Mouse (Mus musculus) MEL (cell line): ENCODE data around the gene 4930579G24Rik. TPM values are rescaled to one million over a fixed set of nuclear protein-coding genes. Genes with fewer than 3 reads are reported as not detected.
A peak's percentile ranks its signal among the peaks of the same experiment; 100 is the strongest.

Experiments used
- DNase-seq: peaks from one replicate; pipeline ENCODE4 v3.0.0; 2011; ENCODE audit warnings: low read depth, low spot score
- H3K27ac ChIP-seq: 2 replicates; pipeline ENCODE4 v1.5.1; 2012; ENCODE audit warnings: low read depth, mild to moderate bottlenecking, control low read depth, low read length, moderate library complexity; ENCODE audit not compliant: control insufficient read depth
- H3K27me3 ChIP-seq, 2 experiments: fragments of 150-350 bp in 1 of 2; sonication (generic) in 1 of 2; 2 replicates each; pipeline ENCODE4 v1.6.1; 2012; ENCODE audit warnings: low read length in 2 of 2, mild to moderate bottlenecking in 2 of 2, improper control_type of control experiment in 1 of 2, moderate library complexity in 1 of 2; ENCODE audit not compliant: insufficient read depth in 2 of 2, control insufficient read depth in 1 of 2
- H3K36me3 ChIP-seq, 2 experiments: 2 replicates each; pipeline ENCODE4 v1.6.1; 2012 to 2014; ENCODE audit warnings: low read length in 2 of 2, improper control_type of control experiment in 1 of 2, inconsistent platforms in 1 of 2, mild to moderate bottlenecking in 1 of 2; ENCODE audit not compliant: insufficient read depth in 2 of 2, control insufficient read depth in 1 of 2
- H3K4me1 ChIP-seq, 2 experiments: fragments of 150-350 bp in 1 of 2; sonication (generic) in 1 of 2; 2 replicates each; pipeline ENCODE4 v1.6.1; 2012; ENCODE audit warnings: low read length in 2 of 2, improper control_type of control experiment in 1 of 2, mild to moderate bottlenecking in 1 of 2; ENCODE audit not compliant: insufficient read depth in 2 of 2, control insufficient read depth in 1 of 2
- H3K4me3 ChIP-seq, 2 experiments: fragments of 150-350 bp in 1 of 2; sonication (generic) in 1 of 2; 2 replicates each; pipeline ENCODE4 v1.5.1; 2012; ENCODE audit warnings: low read depth in 2 of 2, low read length in 2 of 2, mild to moderate bottlenecking in 2 of 2, moderate library complexity in 2 of 2, control low read depth in 1 of 2, improper control_type of control experiment in 1 of 2; ENCODE audit not compliant: control insufficient read depth in 1 of 2, insufficient read depth in 1 of 2
- H3K79me2 ChIP-seq: 2 replicates; pipeline ENCODE4 v1.6.1; 2012; ENCODE audit warnings: mild to moderate bottlenecking, low read length, moderate library complexity; ENCODE audit not compliant: control insufficient read depth, poor library complexity, insufficient read depth
- H3K9ac ChIP-seq: 2 replicates; pipeline ENCODE4 v1.6.1; 2012; ENCODE audit warnings: low read depth, mild to moderate bottlenecking, control low read depth, low read length, moderate library complexity; ENCODE audit not compliant: control insufficient read depth, poor library complexity, severe bottlenecking
- H3K9me3 ChIP-seq: fragments of 150-350 bp; sonication (generic); replicated peaks from 2 replicates; pipeline ENCODE4 v1.6.1; 2012; ENCODE audit warnings: mild to moderate bottlenecking, low read length, improper control_type of control experiment, moderate library complexity; ENCODE audit not compliant: insufficient read depth
- BHLHE40 ChIP-seq: IDR thresholded peaks from 2 replicates; pipeline ENCODE4 v1.6.1; 2012; ENCODE audit warnings: low read depth, mild to moderate bottlenecking, inconsistent platforms, low read length, improper control_type of control experiment, borderline replicate concordance
- CHD1 ChIP-seq: IDR thresholded peaks from 2 replicates; pipeline ENCODE4 v1.6.1; 2012; ENCODE audit warnings: low read depth, mild to moderate bottlenecking, inconsistent platforms, low read length, improper control_type of control experiment
- CHD2 ChIP-seq: IDR thresholded peaks from 2 replicates; pipeline ENCODE4 v1.6.1; 2011; ENCODE audit warnings: low read length, improper control_type of control experiment
- EP300 ChIP-seq, 2 experiments: IDR thresholded peaks; 2 replicates each; pipeline ENCODE4 v1.6.1; 2011; ENCODE audit warnings: improper control_type of control experiment in 2 of 2, low read length in 2 of 2, low read depth in 1 of 2, mild to moderate bottlenecking in 1 of 2
- GABPA ChIP-seq: IDR thresholded peaks from 2 replicates; pipeline ENCODE4 v1.6.1; 2012; ENCODE audit warnings: low read depth, mild to moderate bottlenecking, inconsistent platforms, low read length, improper control_type of control experiment, moderate library complexity
- HCFC1 ChIP-seq: IDR thresholded peaks from 2 replicates; pipeline ENCODE4 v1.6.1; 2012; ENCODE audit warnings: low read depth, mild to moderate bottlenecking, inconsistent platforms, low read length, improper control_type of control experiment, moderate library complexity
- KAT2A ChIP-seq: conservative IDR thresholded peaks from 2 replicates; pipeline ENCODE4 v1.6.1; 2012; ENCODE audit warnings: low read depth, low read length, improper control_type of control experiment, inconsistent platforms
- MAX ChIP-seq: IDR thresholded peaks from 2 replicates; pipeline ENCODE4 v1.6.1; 2011; ENCODE audit warnings: low read length, improper control_type of control experiment
- MAZ ChIP-seq: IDR thresholded peaks from 2 replicates; pipeline ENCODE4 v1.6.1; 2012; ENCODE audit warnings: low read depth, mild to moderate bottlenecking, inconsistent platforms, low read length, improper control_type of control experiment
- MXI1 ChIP-seq: IDR thresholded peaks from 2 replicates; pipeline ENCODE4 v1.6.1; 2011; ENCODE audit warnings: mild to moderate bottlenecking, low read depth, low read length, improper control_type of control experiment
- MYB ChIP-seq: IDR thresholded peaks from 2 replicates; pipeline ENCODE4 v1.6.1; 2011; ENCODE audit warnings: mild to moderate bottlenecking, low read depth, low read length, improper control_type of control experiment
- MYC ChIP-seq: IDR thresholded peaks from 2 replicates; pipeline ENCODE4 v1.6.1; 2011; ENCODE audit warnings: low read depth, mild to moderate bottlenecking, low read length, improper control_type of control experiment, moderate library complexity
- NELFE ChIP-seq: IDR thresholded peaks from 2 replicates; pipeline ENCODE4 v1.6.1; 2011; ENCODE audit warnings: low read depth, low read length, improper control_type of control experiment
- POLR2A ChIP-seq, 2 experiments: IDR thresholded peaks; 2 replicates each; pipeline ENCODE4 v1.6.1; 2011 to 2012; ENCODE audit warnings: low read length in 2 of 2, mild to moderate bottlenecking in 2 of 2, control low read depth in 1 of 2, improper control_type of control experiment in 1 of 2, low read depth in 1 of 2, moderate library complexity in 1 of 2; ENCODE audit not compliant: control insufficient read depth in 1 of 2, insufficient read depth in 1 of 2, poor library complexity in 1 of 2
- POLR2AphosphoS2 ChIP-seq: IDR thresholded peaks from 2 replicates; pipeline ENCODE4 v1.6.1; 2011; ENCODE audit warnings: low read length, improper control_type of control experiment
- POLR2AphosphoS5 ChIP-seq: IDR thresholded peaks from 2 replicates; pipeline ENCODE4 v1.6.1; 2012; ENCODE audit warnings: low read depth, borderline replicate concordance, mild to moderate bottlenecking, inconsistent platforms, low read length, moderate library complexity, mixed read lengths
- SIN3A ChIP-seq: IDR thresholded peaks from 2 replicates; pipeline ENCODE4 v1.6.1; 2012; ENCODE audit warnings: low read length, improper control_type of control experiment, inconsistent platforms
- TAL1 ChIP-seq: IDR thresholded peaks from 2 replicates; pipeline ENCODE4 v1.6.1; 2012; ENCODE audit warnings: mild to moderate bottlenecking, inconsistent platforms, low read length, moderate library complexity, mixed read lengths
- TBP ChIP-seq: IDR thresholded peaks from 2 replicates; pipeline ENCODE4 v1.8.0; 2011; ENCODE audit warnings: low read depth, low read length, improper control_type of control experiment
- UBTF ChIP-seq: IDR thresholded peaks from 2 replicates; pipeline ENCODE4 v1.6.1; 2012; ENCODE audit warnings: low read depth, mild to moderate bottlenecking, inconsistent platforms, low read length, improper control_type of control experiment, moderate library complexity, borderline replicate concordance; ENCODE audit not compliant: insufficient read depth
- USF1 ChIP-seq: IDR thresholded peaks from 2 replicates; pipeline ENCODE4 v1.6.1; 2014; ENCODE audit warnings: low read depth, mild to moderate bottlenecking, inconsistent platforms, low read length, improper control_type of control experiment, moderate library complexity
- ZC3H11A ChIP-seq: IDR thresholded peaks from 2 replicates; pipeline ENCODE4 v1.6.1; 2012; ENCODE audit warnings: low read depth, mild to moderate bottlenecking, inconsistent platforms, low read length, improper control_type of control experiment
- ZKSCAN1 ChIP-seq: IDR thresholded peaks from 2 replicates; pipeline ENCODE4 v1.6.1; 2012; ENCODE audit warnings: low read depth, mild to moderate bottlenecking, inconsistent platforms, low read length, improper control_type of control experiment, moderate library complexity
- polyA plus RNA-seq, 2 experiments: library from polyadenylated mRNA; stranded (reverse) in 1 of 2; unstranded in 1 of 2; fragments of >175 nt in 1 of 2; fragments of >200 nt in 1 of 2; gene quantifications; 2 replicates each; pipeline versions ENCODE4 v1.2.1 to v1.2.4; 2012; ENCODE audit warnings: low replicate concordance in 2 of 2, low read depth in 1 of 2; ENCODE audit not compliant: insufficient read length in 2 of 2, insufficient read depth in 1 of 2, missing spikeins in 1 of 2
- total RNA-seq: library from RNA; depleted of rRNA; stranded (reverse); fragments of 300-350 nt; gene quantifications from 2 replicates; pipeline ENCODE4 v1.2.3, GENCODE M21; 2012

4930579G24Rik gene
- total and polyA plus RNA-seq, 3 experiments, result 8.5 to 10.7 TPM; not detected in 1

DNA sequence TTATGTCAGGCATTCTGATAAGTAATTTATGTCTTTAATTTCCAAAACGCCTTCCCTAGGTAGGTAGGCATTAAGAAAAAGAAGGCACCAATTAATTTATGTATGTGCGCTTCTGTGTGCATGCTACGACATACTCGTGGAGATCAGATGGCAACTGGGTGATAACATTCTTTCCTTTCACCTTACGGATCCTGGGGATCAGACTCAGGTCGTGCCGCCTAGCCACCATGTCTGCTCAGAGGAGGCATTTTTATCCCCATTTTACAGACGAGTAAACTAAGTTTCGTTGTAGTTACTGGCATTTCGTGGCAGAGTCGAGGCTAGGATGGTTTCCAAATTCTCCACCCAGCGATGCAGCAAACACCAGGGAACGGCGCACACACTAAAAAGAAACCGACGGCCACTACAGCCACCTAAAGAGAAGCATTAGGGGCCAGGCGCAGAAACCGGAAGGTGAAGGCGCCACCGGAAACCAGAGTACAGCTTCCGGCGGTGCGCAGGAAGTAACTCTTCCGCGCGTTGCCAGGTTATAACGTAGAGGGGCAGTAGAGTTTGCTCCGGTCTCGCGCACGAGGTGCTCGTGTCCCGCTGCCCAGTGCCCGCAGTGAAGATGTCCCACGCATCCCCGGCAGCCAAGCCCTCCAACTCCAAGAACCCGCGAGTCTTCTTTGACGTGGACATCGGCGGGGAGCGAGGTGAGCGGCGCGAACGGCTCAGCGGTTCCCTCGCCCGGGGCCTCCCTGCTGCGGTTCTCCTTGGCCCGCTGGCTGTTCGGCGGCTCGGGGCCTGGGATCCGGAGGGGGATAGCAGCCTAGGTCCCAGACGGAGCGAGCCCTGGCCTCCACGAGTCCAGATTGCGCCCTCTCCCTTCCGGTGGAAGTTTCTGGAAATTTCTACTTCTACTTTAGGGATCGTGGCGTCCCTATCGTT is 37.8 kb upstream of the 4930579G24Rik start, which contains the start of gene Ppid (continued):
- no peak for TF ChIP-seq POLR2AphosphoS5
- TF ChIP-seq USF1, result no peak
- TF ChIP-seq MYB, result no peak
- TF ChIP-seq BHLHE40, result no peak
- TF ChIP-seq CHD2, result no peak
- no peak for TF ChIP-seq MAZ
- TF ChIP-seq KAT2A, result peak; percentile 51; the same call in 1 of the 2 replicates
- TF ChIP-seq UBTF, result no peak
- TF ChIP-seq GABPA, result no peak
- TF ChIP-seq MXI1, result peak; percentile 86
- no peak for TF ChIP-seq TAL1
- peak; percentile 86 for TF ChIP-seq SIN3A

DNA sequence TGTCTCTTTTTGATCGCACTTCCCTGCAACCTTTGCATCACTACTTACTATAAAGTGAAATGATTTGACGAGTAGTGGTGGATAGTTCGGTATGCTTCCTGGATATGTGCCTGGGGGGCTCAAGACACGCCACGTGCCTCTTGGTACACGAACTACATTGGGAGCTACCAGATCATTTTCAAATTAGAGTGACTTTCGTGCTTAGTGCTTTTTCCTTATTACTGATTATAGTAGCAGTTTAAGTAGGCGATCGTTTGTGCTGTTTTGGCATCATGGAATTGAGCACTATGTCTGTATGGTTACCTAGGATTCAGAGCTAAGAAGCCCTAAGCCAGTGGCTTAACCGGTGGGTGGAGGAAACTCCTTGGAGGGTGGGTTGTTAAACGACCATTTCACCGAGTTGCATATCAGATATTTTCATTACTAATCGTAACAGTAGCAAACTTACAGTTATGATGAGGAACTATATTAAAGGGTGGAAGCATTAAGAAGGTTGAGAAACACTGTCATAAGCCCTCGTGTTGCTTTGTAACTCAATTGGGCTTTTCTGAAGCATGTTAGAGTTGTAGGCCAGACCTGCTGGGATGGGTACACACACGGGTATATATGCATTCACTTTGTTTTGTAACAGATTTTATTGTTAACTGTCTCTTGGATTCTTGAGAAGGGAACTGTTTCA is 36.9 kb upstream of the 4930579G24Rik start:
- TF ChIP-seq MAX, result 0 out of 2 replicates have a peak, but pooled peaks have one; percentile 3
- peak; percentile 42; the same call in 1 of the 2 replicates for TF ChIP-seq USF1
- TF ChIP-seq UBTF, result no peak
- TF ChIP-seq POLR2A (IDR thresholded peaks at IDR 0.05; ENCODE audit: control insufficient read depth in 1 of 2, insufficient read depth in 1 of 2, low read depth in 1 of 2, low read length in 2 of 2, poor library complexity in 1 of 2), result no peak
- peak in 1 of 2 experiments; percentile 47; a peak in 1 of 4 replicates for TF ChIP-seq EP300 (IDR thresholded peaks at IDR 0.05; ENCODE audit: low read depth in 1 of 2, low read length in 2 of 2)
- TF ChIP-seq ZKSCAN1, result no peak
- TF ChIP-seq TBP, result peak; percentile 52; the same call in 1 of the 2 replicates
- TF ChIP-seq KAT2A, result peak; percentile 54
- peak; percentile 81 for TF ChIP-seq MYC
- peak; percentile 41 for TF ChIP-seq CHD1
- no peak for TF ChIP-seq NELFE
- 0 out of 2 replicates have a peak, but pooled peaks have one; percentile 20 for TF ChIP-seq MYB
- TF ChIP-seq POLR2AphosphoS2, result no peak
- TF ChIP-seq MXI1, result peak; percentile 59
- TF ChIP-seq GABPA, result no peak
- TF ChIP-seq ZC3H11A, result no peak
- 0 out of 2 replicates have a peak, but pooled peaks have one; percentile 15 for TF ChIP-seq HCFC1
- Histone ChIP-seq H3K9ac (peak overlapping the region; percentile 85), H3K4me3 (peak overlapping the region; percentile 79 to 80), H3K36me3 (peaks cover 27 to 29% of the 10 kb centered on the region in 2 experiments), H3K79me2 (peaks cover 44% of the 10 kb centered on the region), H3K27ac (peak overlapping the region; percentile 74), H3K9me3 (no peaks in the 10 kb centered on the region), H3K27me3 (no peaks in the 10 kb centered on the region), H3K4me1 (peaks cover 0 to 10% of the 10 kb centered on the region in 2 experiments; a peak in 2 of 4 replicates)
- peak; percentile 72 for DNase-seq
